Mouse (Mus musculus) midbrain, embryonic 13.5 days (tissue): ENCODE data around the gene Clcnka. TPM values are rescaled to one million over a fixed set of nuclear protein-coding genes. Genes with fewer than 3 reads are reported as not detected.

Experiments
- ATAC-seq: fragments of 200-750 bp; cut with Nextera tagmentation; 2 replicates; pipeline ENCODE4 v1.8.0; 2017; ENCODE audit warnings: mild to moderate bottlenecking, moderate TSS enrichment, moderate library complexity
- H3K27ac ChIP-seq: fragments of 300-500 bp; sonication (generic); 2 replicates; pipeline ENCODE4 v1.5.1; 2015; ENCODE audit warnings: inconsistent platforms, mild to moderate bottlenecking, moderate library complexity
- H3K27me3 ChIP-seq: fragments of 300-500 bp; sonication (generic); 2 replicates; pipeline ENCODE4 v1.6.1; 2015; ENCODE audit warnings: mild to moderate bottlenecking, inconsistent platforms
- H3K36me3 ChIP-seq: fragments of 300-500 bp; sonication (generic); 2 replicates; pipeline ENCODE4 v1.6.1; 2015; ENCODE audit warnings: mild to moderate bottlenecking, inconsistent platforms
- H3K4me1 ChIP-seq: fragments of 300-500 bp; sonication (generic); replicated peaks from 2 replicates; pipeline ENCODE4 v1.6.1; 2015; ENCODE audit warnings: inconsistent platforms
- H3K4me2 ChIP-seq: fragments of 300-500 bp; sonication (generic); replicated peaks from 2 replicates; pipeline ENCODE4 v1.6.1; 2015; ENCODE audit warnings: moderate library complexity, mild to moderate bottlenecking, inconsistent platforms
- H3K4me3 ChIP-seq: fragments of 300-500 bp; sonication (generic); replicated peaks from 2 replicates; pipeline ENCODE4 v1.5.1; 2015; ENCODE audit warnings: mild to moderate bottlenecking, inconsistent platforms
- H3K9ac ChIP-seq: fragments of 300-500 bp; sonication (generic); replicated peaks from 2 replicates; pipeline ENCODE4 v1.6.1; 2015; ENCODE audit warnings: mild to moderate bottlenecking, inconsistent platforms
- H3K9me3 ChIP-seq: fragments of 300-500 bp; sonication (generic); 2 replicates; pipeline ENCODE4 v1.6.1; 2016; ENCODE audit warnings: mild to moderate bottlenecking, inconsistent platforms
- WGBS: fragments of 180-500 bp; shearing (Covaris S2); methylation state at CpG from one replicate; pipeline ENCODE4 v1.1.7; 2015; 5-methylcytosine and 5-hydroxymethylcytosine counted together
- polyA plus RNA-seq: library from polyadenylated mRNA; unstranded; fragments of >200 nt; fragmentation: Nextera tagmentation; extraction: Ambion mirVana; gene quantifications from 2 replicates; pipeline ENCODE4 v1.2.1, GENCODE M21; 2015

Gene Clcnka
- polyA plus RNA-seq, 1 experiment from 2014 or later: not detected

- Histone ChIP-seq H3K4me2 (no peak overlapping the region), H3K27me3 (peaks cover 52% of the 10 kb centered on the region), H3K4me1 (peaks cover 25% of the 10 kb centered on the region; the same call in 1 of the 2 replicates), H3K36me3 (no peaks in the 10 kb centered on the region), H3K9me3 (no peaks in the 10 kb centered on the region), H3K9ac (no peak overlapping the region), H3K4me3 (no peak overlapping the region), H3K27ac (no peak overlapping the region)
- 30% methylated on average over 11 of the region's 11 CpGs for WGBS
- peak; percentile 38; the same call in 1 of the 2 replicates for ATAC-seq
Measured at GRCm38 (mm10) chr4:141362937-141363548, 35.5 kb downstream of the Clcnka start.

- Histone ChIP-seq H3K4me2 (no peak overlapping the region), H3K9me3 (no peaks in the 10 kb centered on the region), H3K4me3 (no peak overlapping the region), H3K27ac (no peak overlapping the region), H3K27me3 (peaks cover 31% of the 10 kb centered on the region), H3K9ac (no peak overlapping the region), H3K4me1 (0 out of 2 replicates have a peak, but pooled peaks cover 18% of the 10 kb centered on the region), H3K36me3 (no peaks in the 10 kb centered on the region)
- WGBS: 27% methylated on average over 7 of the region's 7 CpGs
- ATAC-seq: no peak
Measured at GRCm38 (mm10) chr4:141360846-141361245, 37.7 kb downstream of the Clcnka start.

GRCm38 (mm10) chr4:141359222-141359621 is 39.3 kb downstream of the Clcnka start:
- no peak for ATAC-seq
- peaks cover 15% of the 10 kb centered on the region for H3K27me3 ChIP-seq
- 87% methylated on average over 6 of the region's 6 CpGs for WGBS

GRCm38 (mm10) chr4:141357811-141358210 is 40.7 kb downstream of the Clcnka start:
- Histone ChIP-seq H3K4me1 (0 out of 2 replicates have a peak, but pooled peaks cover 15% of the 10 kb centered on the region), H3K9me3 (no peaks in the 10 kb centered on the region)

More at GRCm38 (mm10) chr4:141359222-141359621, 39.3 kb downstream of the Clcnka start:
- no peaks in the 10 kb centered on the region for H3K9me3 ChIP-seq
- 0 out of 2 replicates have a peak, but pooled peaks cover 18% of the 10 kb centered on the region for H3K4me1 ChIP-seq
- no peak overlapping the region for H3K4me2 ChIP-seq
- H3K36me3 ChIP-seq: no peaks in the 10 kb centered on the region
- H3K27ac ChIP-seq: no peak overlapping the region
- H3K4me3 ChIP-seq: no peak overlapping the region
- no peak overlapping the region for H3K9ac ChIP-seq

GRCm38 (mm10) chr4:141353868-141354267 is 44.7 kb downstream of the Clcnka start:
- Histone ChIP-seq H3K27me3 (0 out of 2 replicates have a peak, but pooled peaks cover 2% of the 10 kb centered on the region), H3K4me1 (no peaks in the 10 kb centered on the region), H3K36me3 (no peaks in the 10 kb centered on the region), H3K27ac (no peak overlapping the region), H3K4me2 (no peak overlapping the region), H3K9me3 (no peaks in the 10 kb centered on the region), H3K4me3 (no peak overlapping the region), H3K9ac (no peak overlapping the region)
- WGBS: 71% methylated on average over 8 of the region's 8 CpGs
- no peak for ATAC-seq

More at GRCm38 (mm10) chr4:141357811-141358210, 40.7 kb downstream of the Clcnka start:
- Histone ChIP-seq H3K4me2 (no peak overlapping the region), H3K36me3 (no peaks in the 10 kb centered on the region), H3K4me3 (no peak overlapping the region), H3K27ac (no peak overlapping the region), H3K9ac (no peak overlapping the region), H3K27me3 (peaks cover 6% of the 10 kb centered on the region)
- ATAC-seq: no peak

GRCm38 (mm10) chr4:141352986-141353385 is 45.5 kb downstream of the Clcnka start:
- Histone ChIP-seq H3K9ac (no peak overlapping the region), H3K4me3 (no peak overlapping the region), H3K4me2 (no peak overlapping the region), H3K9me3 (no peaks in the 10 kb centered on the region), H3K4me1 (no peaks in the 10 kb centered on the region), H3K27me3 (0 out of 2 replicates have a peak, but pooled peaks cover 2% of the 10 kb centered on the region), H3K27ac (no peak overlapping the region), H3K36me3 (no peaks in the 10 kb centered on the region)
- 78% methylated on average over 5 of the region's 5 CpGs for WGBS
- no peak for ATAC-seq

GRCm38 (mm10) chr4:141351972-141352371 is 46.6 kb downstream of the Clcnka start:
- no peaks in the 10 kb centered on the region for H3K4me1 ChIP-seq
- no peaks in the 10 kb centered on the region for H3K9me3 ChIP-seq
- H3K36me3 ChIP-seq: no peaks in the 10 kb centered on the region
- H3K4me2 ChIP-seq: no peak overlapping the region
- no peak overlapping the region for H3K9ac ChIP-seq
- no peak overlapping the region for H3K4me3 ChIP-seq
- no peak overlapping the region for H3K27ac ChIP-seq
- 66% methylated on average over 7 of the region's 7 CpGs for WGBS
- ATAC-seq: no peak
- H3K27me3 ChIP-seq: 0 out of 2 replicates have a peak, but pooled peaks cover 2% of the 10 kb centered on the region

GRCm38 (mm10) chr4:141350015-141350414 is 48.5 kb downstream of the Clcnka start:
- ATAC-seq: no peak
- WGBS: 88% methylated on average over 12 of the region's 12 CpGs
- H3K36me3 ChIP-seq: no peaks in the 10 kb centered on the region
- H3K9me3 ChIP-seq: no peaks in the 10 kb centered on the region
- H3K27me3 ChIP-seq: 0 out of 2 replicates have a peak, but pooled peaks cover 2% of the 10 kb centered on the region
- no peak overlapping the region for H3K27ac ChIP-seq
- H3K4me1 ChIP-seq: no peaks in the 10 kb centered on the region
- H3K4me3 ChIP-seq: no peak overlapping the region
- no peak overlapping the region for H3K9ac ChIP-seq
- H3K4me2 ChIP-seq: no peak overlapping the region

GRCm38 (mm10) chr4:141348616-141349015 is 49.9 kb downstream of the Clcnka start:
- no peaks in the 10 kb centered on the region for H3K4me1 ChIP-seq
- WGBS: 65% methylated on average over 11 of the region's 11 CpGs
- no peak overlapping the region for H3K4me3 ChIP-seq
- no peak overlapping the region for H3K9ac ChIP-seq
- H3K9me3 ChIP-seq: no peaks in the 10 kb centered on the region
- 0 out of 2 replicates have a peak, but pooled peaks cover 2% of the 10 kb centered on the region for H3K27me3 ChIP-seq
- no peak overlapping the region for H3K27ac ChIP-seq
- no peak overlapping the region for H3K4me2 ChIP-seq
- no peak for ATAC-seq
- no peaks in the 10 kb centered on the region for H3K36me3 ChIP-seq

- WGBS: 76% methylated on average over 8 of the region's 8 CpGs
- H3K36me3 ChIP-seq: no peaks in the 10 kb centered on the region
Measured at GRCm38 (mm10) chr4:141347365-141347797, 51.1 kb downstream of the Clcnka start.

GRCm38 (mm10) chr4:141345219-141345618 is 53.3 kb downstream of the Clcnka start:
- no peak for ATAC-seq
- H3K27me3 ChIP-seq: 0 out of 2 replicates have a peak, but pooled peaks cover 3% of the 10 kb centered on the region
- H3K4me2 ChIP-seq: no peak overlapping the region
- no peaks in the 10 kb centered on the region for H3K4me1 ChIP-seq
- H3K4me3 ChIP-seq: no peak overlapping the region
- H3K36me3 ChIP-seq: no peaks in the 10 kb centered on the region
- 97% methylated on average over 12 of the region's 12 CpGs for WGBS
- H3K9ac ChIP-seq: no peak overlapping the region
- H3K27ac ChIP-seq: no peak overlapping the region
- H3K9me3 ChIP-seq: no peaks in the 10 kb centered on the region

More at GRCm38 (mm10) chr4:141347365-141347797, 51.1 kb downstream of the Clcnka start:
- Histone ChIP-seq H3K27ac (no peak overlapping the region), H3K4me3 (no peak overlapping the region), H3K4me2 (no peak overlapping the region), H3K9ac (no peak overlapping the region), H3K27me3 (no peaks in the 10 kb centered on the region), H3K4me1 (no peaks in the 10 kb centered on the region), H3K9me3 (no peaks in the 10 kb centered on the region)
- no peak for ATAC-seq

GRCm38 (mm10) chr4:141343515-141343914 is 55.0 kb downstream of the Clcnka start:
- WGBS: 64% methylated on average over 7 of the region's 7 CpGs
- Histone ChIP-seq H3K4me1 (peaks cover 11% of the 10 kb centered on the region), H3K4me3 (no peak overlapping the region), H3K9ac (no peak overlapping the region), H3K36me3 (no peaks in the 10 kb centered on the region), H3K27me3 (0 out of 2 replicates have a peak, but pooled peaks cover 6% of the 10 kb centered on the region), H3K27ac (no peak overlapping the region), H3K9me3 (no peaks in the 10 kb centered on the region), H3K4me2 (no peak overlapping the region)
- no peak for ATAC-seq
